Mouse (Mus musculus): ENCODE results near the gene Dmtf1. TPM values are rescaled to one million over a fixed set of nuclear protein-coding genes. Genes with fewer than 3 reads are reported as not detected.

Dmtf1 gene
- polyA plus RNA-seq (2017; shearing (Covaris generic)), result 112 TPM

GRCm38 (mm10) chr5:9161456-9162041, at the start of gene Dmtf1:
Gene Dmtf1, minus strand, starts transcription at chr5:9161776.

GRCm38 (mm10) chr5:9100207-9100848, 61.2 kb downstream of the Dmtf1 start, which contains the start of gene Tmem243:
Gene Tmem243, plus strand, starts transcription at chr5:9100668.

Other genes with a start within 250 kb of the Dmtf1 start
- 80.9 TPM for gene Crot, start 164.5 kb downstream of the Dmtf1 start, polyA plus RNA-seq (2017; shearing (Covaris generic))
- gene Tmem243, start 61.1 kb downstream of the Dmtf1 start, polyA plus RNA-seq (2017; shearing (Covaris generic)), result 30.4 TPM
- gene 9330182L06Rik, start 104.3 kb upstream of the Dmtf1 start, polyA plus RNA-seq (2017; shearing (Covaris generic)), result not detected